Mouse (Mus musculus) heart, adult 2 months (tissue): ENCODE results near the gene Prkag2.

ENCODE experiments used
- EP300 ChIP-seq: fragments of 200-500 bp; IDR thresholded peaks from 2 replicates; pipeline ENCODE4 v1.6.1; 2011; ENCODE audit warnings: low read depth, low read length, control low read depth; ENCODE audit not compliant: insufficient read depth
- POLR2A ChIP-seq: fragments of 200-500 bp; IDR thresholded peaks from 2 replicates; pipeline ENCODE4 v1.6.1; 2011; ENCODE audit warnings: mild to moderate bottlenecking, low read depth, low read length, control low read depth; ENCODE audit not compliant: insufficient read depth

GRCm38 (mm10) chr5:24931578-24932185 is 168.8 kb downstream of the Prkag2 start:
- no peak for TF ChIP-seq POLR2A
- TF ChIP-seq EP300: no peak
